Mouse (Mus musculus): ENCODE results near the gene Rnase12.

Rnase12 gene

DNA sequence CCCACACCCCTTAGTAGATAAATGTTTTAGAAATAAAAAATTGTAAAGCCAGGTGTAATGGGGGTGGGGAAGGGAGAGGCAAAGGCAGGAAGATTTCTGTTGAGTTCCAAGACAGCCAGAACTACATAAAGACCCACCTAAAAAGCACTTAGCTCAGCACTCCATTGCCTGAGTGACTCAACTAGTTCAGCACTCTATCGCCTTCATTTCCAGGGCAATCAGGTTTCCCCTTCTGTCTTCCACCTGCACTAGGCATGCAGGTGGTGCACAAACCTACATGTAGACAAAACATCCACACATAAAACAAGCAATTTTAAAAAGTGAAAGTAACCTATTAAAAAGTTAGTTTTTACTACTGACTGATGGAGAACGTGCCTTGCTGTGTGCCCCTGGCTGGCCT lies 27.6 kb upstream of the Rnase12 start:
- no peak for DNase-seq (ENCODE audit: low read depth, low spot score)

- DNase-seq (ENCODE audit: low read depth, low spot score) = peak; percentile 31
Measured at GRCm38 (mm10) chr14:51083805-51084204, 26.3 kb upstream of the Rnase12 start.

DNA sequence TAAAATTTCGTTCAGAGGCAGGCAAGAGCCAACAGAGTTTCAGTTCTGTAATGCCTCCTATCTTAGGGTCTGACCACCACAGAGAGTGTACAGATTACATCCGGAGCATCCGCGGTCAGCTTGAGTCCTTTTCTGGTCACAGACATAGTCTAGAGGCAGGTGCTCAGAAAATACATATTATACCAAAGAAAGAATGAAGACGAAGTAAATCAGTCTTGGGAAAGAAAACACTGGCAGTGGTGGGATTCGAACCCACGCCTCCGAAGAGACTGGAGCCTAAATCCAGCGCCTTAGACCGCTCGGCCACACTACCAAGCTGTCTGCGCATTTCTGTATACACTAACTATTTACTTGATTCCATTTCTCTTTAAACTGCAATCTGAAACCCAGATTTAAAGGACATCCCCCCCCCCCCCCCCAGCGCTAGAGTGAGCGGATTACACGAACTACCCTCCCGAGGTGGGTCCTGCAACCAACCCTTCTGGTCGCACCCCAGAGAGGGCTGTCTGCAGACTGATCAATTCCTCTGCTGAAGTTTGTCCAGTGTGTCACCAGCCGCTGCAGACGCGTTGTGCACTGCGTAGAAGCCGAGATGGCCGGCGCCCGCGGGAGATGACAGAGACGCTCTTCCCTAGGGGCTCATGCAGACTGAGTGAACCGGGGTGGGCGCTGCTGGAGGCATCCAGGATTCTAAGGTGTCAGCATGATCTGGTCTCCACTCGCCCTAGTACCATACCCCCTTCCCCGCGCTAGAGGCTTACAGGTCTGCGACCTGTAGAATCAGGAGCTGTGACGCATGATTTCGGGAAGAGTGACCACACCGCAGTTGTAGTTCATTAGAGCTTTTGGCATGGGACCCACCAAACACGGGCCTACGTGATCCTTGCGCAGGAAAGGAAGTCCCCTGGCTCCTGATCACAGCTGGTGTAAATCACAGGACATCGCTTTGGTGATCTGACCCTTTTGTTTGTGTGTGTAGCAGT lies 25.4 kb upstream of the Rnase12 start:
- peak; percentile 67 for DNase-seq (ENCODE audit: low read depth, low spot score)

- no peak for DNase-seq (ENCODE audit: low read depth, low spot score)
Measured at GRCm38 (mm10) chr14:51081035-51081434, 23.6 kb upstream of the Rnase12 start.

DNA sequence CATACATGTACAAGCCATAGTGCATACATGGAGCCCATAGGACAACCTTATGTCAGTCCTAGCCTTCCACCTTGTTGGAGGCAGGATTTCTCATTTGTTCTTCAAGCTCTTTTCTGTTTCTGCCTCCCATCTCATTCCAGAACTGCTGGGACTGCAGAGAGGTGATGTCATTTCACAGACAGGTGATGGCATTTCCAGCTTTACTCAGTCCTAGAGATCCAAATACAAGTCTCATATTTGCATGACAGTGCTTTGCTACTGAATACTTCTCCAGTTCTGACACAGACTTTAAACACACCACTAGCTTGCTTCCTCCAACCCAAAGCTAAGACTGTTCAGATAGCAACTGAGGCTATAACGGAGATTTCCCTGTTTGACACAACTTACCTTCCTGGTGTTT lies 21.7 kb upstream of the Rnase12 start:
- no peak for DNase-seq (ENCODE audit: low read depth, low spot score)

- no peak for DNase-seq (ENCODE audit: low read depth, low spot score)
Measured at GRCm38 (mm10) chr14:51074335-51074734, 16.9 kb upstream of the Rnase12 start, which contains the start of gene Olfr750. Gene Olfr750, minus strand, starts transcription at chr14:51074435.

GRCm38 (mm10) chr14:51069617-51070016 lies 12.2 kb upstream of the Rnase12 start:
- peak; percentile 25 for DNase-seq (ENCODE audit: low read depth, low spot score)

- no peak for DNase-seq (ENCODE audit: low read depth, low spot score)
Measured at GRCm38 (mm10) chr14:51068956-51069355, 11.5 kb upstream of the Rnase12 start.

- no peak for DNase-seq (ENCODE audit: low read depth, low spot score)
Measured at GRCm38 (mm10) chr14:51060761-51061160, 3.3 kb upstream of the Rnase12 start.

GRCm38 (mm10) chr14:51054243-51055237 lies 2.9 kb downstream of the Rnase12 start:
- DNase-seq (ENCODE audit: low read depth, low spot score) = no peak

- no peak for DNase-seq (ENCODE audit: low read depth, low spot score)
Measured at GRCm38 (mm10) chr14:51053176-51053575, 4.3 kb downstream of the Rnase12 start.

DNA sequence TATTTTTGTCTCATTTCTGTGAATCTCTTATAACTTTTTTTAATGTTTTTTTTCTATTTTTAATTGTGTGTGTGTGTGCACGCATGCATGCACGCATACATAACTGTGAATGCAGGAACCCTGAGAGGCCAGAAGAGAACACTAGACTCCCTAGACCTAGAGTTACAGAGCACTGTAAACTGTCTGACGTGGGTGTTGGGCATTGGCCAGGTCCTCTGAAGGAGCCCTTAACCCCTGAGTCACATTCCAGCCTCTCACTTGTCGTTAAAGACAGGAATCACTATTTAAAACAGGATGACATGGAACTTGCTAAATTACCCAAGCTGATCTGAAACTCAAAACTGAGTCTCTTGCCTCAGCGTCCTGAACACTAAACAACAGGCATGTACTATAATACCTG lies 5.5 kb downstream of the Rnase12 start:
- no peak for DNase-seq (ENCODE audit: low read depth, low spot score)

DNA sequence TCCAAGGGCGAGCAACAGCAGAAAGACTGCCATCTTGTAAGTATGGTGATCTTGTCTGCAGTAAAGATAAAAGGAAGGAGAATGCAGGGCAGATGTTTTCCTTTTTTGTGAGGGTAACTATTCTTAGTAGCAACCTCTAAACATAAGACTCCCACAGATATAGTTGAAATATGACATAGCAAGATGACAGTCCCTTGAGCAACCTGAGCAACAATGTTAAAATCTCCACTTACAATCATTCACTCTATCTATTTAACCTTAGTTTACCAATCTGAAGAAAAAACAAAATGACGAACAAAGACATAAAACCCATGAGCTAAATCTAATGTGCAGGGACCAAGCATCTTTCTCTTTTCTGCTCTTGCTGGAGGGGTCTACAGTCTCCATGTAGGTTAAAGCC lies 7.4 kb downstream of the Rnase12 start, which contains the start of gene Rnase11:
Gene Rnase11 (minus strand): TSS at position 101 of the 400 bp plus-strand sequence.
- DNase-seq (ENCODE audit: low read depth, low spot score) = no peak

- no peak for DNase-seq (ENCODE audit: low read depth, low spot score)
Measured at GRCm38 (mm10) chr14:51047846-51048245, 9.6 kb downstream of the Rnase12 start.

GRCm38 (mm10) chr14:51041769-51042168 lies 15.7 kb downstream of the Rnase12 start, which contains the start of gene Rnase9:
Gene Rnase9, minus strand, starts transcription at chr14:51041869.
- DNase-seq (ENCODE audit: low read depth, low spot score) = no peak

DNA sequence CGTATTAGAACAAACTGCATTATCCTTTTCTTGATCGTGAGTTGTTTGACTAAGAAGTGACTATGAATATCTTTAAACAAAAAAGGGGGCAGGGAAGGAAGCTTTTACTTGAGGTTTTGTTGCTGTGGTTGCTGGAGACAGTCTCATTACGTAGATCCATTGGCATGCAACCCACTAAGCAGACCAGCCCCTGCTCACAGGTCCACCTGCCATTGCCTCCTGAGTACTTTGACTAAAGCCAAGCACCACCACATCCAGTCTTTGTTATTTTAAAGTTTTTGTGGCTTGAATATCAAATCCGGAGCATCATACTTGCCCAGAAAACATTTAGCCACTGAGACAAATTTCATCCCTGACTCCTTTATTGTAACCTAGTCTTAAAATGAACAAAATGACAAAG lies 21.2 kb downstream of the Rnase12 start:
- no peak for DNase-seq (ENCODE audit: low read depth, low spot score)

DNA sequence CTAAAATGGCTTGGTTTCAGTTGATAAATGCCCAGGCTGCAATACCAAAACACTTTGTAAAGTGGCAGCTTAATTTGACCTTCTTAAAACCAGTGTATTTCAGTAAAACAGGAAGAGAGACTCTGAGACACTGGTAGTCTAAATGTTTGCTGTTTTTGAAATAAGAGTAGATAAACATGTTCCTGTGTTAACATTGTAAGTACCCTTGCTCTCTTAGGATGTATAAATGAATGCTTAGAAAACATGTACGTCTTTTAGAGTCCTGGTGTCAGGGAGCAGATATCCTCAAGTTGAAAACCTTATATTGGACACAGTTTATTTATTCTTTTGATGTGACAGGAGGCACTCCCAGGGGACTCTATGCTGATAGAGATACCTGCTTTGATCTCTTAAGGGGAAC lies 22.3 kb downstream of the Rnase12 start:
- DNase-seq (ENCODE audit: low read depth, low spot score) = no peak

- DNase-seq (ENCODE audit: low read depth, low spot score) = no peak
Measured at GRCm38 (mm10) chr14:51027387-51028155, 29.9 kb downstream of the Rnase12 start.

DNA sequence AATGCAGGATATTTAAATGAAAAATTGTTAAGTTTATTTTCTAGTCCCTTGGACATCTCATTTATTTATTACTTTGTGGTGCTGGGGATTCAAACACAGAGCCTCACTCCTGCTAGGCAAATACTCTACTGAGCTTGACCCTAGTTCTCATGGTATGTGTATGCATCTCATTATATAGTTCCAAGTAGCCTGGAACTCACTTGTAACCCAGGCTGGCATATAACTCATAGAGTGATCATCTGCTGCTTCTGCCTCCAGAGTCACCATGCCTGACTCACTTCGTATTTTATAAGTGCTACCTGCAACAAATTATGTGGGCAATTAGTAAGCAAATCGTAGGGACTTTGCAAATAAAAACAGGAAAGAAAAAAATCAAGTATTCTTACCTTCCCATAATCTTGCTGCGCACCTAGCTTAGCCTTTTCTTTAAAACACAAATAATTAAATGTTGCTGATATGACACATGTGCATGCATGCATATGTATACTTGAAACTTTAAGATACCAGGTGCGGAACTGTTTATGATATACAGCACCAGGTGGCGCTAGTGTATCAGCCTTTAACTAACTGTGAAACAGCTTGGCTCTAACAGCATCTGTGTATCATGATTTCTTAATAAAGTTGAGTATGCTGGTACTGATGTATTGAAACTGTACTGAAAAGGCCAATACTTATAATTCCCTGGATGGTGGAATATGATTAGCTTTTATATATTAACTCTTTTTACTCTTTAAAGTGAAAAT lies 30.9 kb downstream of the Rnase12 start:
- DNase-seq (ENCODE audit: low read depth, low spot score) = peak; percentile 90

DNA sequence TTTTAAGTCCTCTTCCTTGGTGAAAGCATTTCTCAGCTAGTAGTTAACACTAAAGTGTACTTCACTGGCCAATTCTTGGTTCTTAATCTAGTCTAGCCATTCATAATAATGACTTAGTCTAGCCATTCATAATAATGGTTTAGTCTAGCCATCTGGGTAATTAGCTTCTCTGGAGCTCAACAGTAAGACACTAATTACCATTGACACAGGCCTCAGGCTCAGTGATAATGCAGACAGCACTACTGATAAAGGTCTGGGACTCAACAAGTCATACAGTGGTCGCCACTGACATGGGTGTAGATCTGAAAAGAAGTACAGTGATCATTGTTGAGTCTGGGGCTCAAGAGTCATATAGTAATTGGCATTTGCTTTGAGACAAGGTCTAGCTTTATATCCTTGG lies 32.6 kb downstream of the Rnase12 start:
- no peak for DNase-seq (ENCODE audit: low read depth, low spot score)

Measured in brain, adult 2 months (tissue).